Mouse (Mus musculus): ENCODE data around the gene Nelfcd. TPM values are rescaled to one million over a fixed set of nuclear protein-coding genes. Genes with fewer than 3 reads are reported as not detected.

The Nelfcd gene
- polyA plus RNA-seq, 1 experiment from 2014 or later: 69.4 TPM

DNA sequence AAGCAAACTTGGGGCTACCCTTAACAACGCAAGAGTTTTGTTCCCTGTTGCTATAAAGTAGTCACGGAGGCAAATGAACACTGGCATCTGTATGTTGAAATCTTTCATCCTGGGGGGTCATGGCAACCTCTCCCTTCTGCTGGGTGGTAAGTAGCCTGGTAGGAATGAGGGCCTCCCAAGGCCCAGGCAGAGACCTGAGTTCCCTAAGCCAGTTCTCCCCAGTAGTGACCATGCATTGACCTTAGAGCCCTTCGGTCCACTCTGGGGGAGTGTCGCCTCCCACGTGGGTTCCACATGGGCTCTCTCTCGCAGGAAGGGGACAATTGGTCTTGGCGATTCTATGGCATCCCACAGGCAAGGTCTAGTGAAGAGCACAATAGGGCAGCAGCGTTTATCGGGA lies 24.4 kb downstream of the Nelfcd start:
- Histone ChIP-seq H3K36me3 (ENCODE audit: control insufficient read depth, insufficient read depth) (no peaks in the 10 kb centered on the region), H3K27me3 (ENCODE audit: control insufficient read depth, insufficient read depth, low read depth, low read length) (no peaks in the 10 kb centered on the region), H3K9ac (ENCODE audit: low read depth, low read length) (no peak overlapping the region), H3K9me3 (replicated peaks; ENCODE audit: control insufficient read depth, low read length) (no peaks in the 10 kb centered on the region), H3K4me2 (ENCODE audit: low read depth, low read length) (no peak overlapping the region), H3K4me1 (ENCODE audit: control insufficient read depth, low read depth, low read length) (peaks cover 33% of the 10 kb centered on the region), H3K27ac (ENCODE audit: low read length) (peak overlapping the region; percentile 23; the same call in 1 of the 2 replicates), H3K4me3 (ENCODE audit: low read depth, low read length) (no peak overlapping the region)
- no peak for ATAC-seq (ENCODE audit: low read depth)
- WGBS (ENCODE audit: insufficient replicate concordance): 74% methylated on average over 9 of the region's 9 CpGs

DNA sequence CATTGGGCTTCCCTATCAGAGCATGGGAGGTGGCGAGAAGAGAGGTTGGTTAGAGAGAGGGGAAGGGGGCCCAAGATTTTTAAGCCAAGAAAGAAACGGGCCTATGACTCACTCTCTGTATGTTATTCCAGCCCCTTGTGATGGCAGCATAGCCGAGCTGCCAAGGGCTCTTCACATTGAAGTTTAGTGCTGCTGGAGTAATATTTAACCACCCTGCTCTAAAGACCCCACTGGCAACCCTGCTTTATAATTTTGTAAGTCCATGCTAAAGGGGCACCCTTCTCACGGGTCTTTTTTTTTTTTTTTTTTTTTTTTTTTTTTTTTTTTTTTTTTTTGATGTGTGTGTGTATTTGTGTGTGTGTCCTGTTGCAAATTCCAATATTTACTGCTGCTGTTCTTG lies 26.3 kb downstream of the Nelfcd start:
- 57% methylated on average over 4 of the region's 4 CpGs for WGBS (ENCODE audit: insufficient replicate concordance)
- no peak for ATAC-seq (ENCODE audit: low read depth)
- H3K27me3 ChIP-seq (ENCODE audit: control insufficient read depth, insufficient read depth, low read depth, low read length): no peaks in the 10 kb centered on the region
- H3K9me3 ChIP-seq (replicated peaks; ENCODE audit: control insufficient read depth, low read length): no peaks in the 10 kb centered on the region
- H3K4me3 ChIP-seq (ENCODE audit: low read depth, low read length): no peak overlapping the region
- no peaks in the 10 kb centered on the region for H3K36me3 ChIP-seq (ENCODE audit: control insufficient read depth, insufficient read depth)
- H3K4me2 ChIP-seq (ENCODE audit: low read depth, low read length): no peak overlapping the region
- peaks cover 29% of the 10 kb centered on the region for H3K4me1 ChIP-seq (ENCODE audit: control insufficient read depth, low read depth, low read length)
- no peak overlapping the region for H3K9ac ChIP-seq (ENCODE audit: low read depth, low read length)
- H3K27ac ChIP-seq (ENCODE audit: low read length): no peak overlapping the region

DNA sequence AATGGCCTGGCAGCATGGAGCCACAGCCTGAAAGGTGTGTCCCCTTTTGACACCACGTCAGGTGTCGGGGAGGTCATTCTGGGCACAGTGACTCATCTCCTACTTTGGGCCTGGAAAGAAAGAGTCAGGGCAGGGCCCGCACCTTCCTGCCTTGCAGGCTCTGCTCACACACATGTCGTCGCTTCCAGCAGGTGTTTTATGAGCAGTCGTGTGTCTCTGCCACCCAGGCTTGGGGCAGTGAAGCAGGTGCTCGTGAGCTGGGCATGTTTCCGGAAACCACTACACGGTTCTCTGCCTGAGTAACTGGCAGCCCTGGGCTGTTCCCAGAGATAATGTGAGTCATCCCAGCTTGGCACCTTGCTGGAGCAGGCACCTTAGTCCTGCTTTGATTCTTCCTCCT lies 26.9 kb downstream of the Nelfcd start:
- ATAC-seq (ENCODE audit: low read depth): no peak

DNA sequence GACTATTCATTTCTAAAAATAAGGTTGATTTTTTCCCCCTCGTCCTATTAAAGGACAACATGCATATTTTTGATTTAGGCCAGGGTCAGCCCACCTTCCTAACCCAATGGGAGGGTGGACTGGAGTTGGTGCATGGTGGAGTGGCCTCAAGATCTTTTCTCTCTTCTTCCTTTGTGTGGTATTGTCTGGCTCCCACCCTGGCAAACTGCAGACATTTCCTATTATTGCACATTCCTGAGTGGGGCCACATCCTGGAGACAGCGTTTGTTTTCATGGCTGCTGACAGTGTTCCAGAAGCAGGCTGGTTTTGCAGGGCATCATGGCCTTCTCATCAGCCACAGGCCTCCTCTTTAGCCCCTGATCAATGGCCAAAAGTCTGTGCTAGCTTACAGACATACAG lies 27.4 kb downstream of the Nelfcd start:
- 50% methylated on average over 2 of the region's 2 CpGs for whole genome bisulfite sequencing (ENCODE audit: insufficient replicate concordance)
- Histone ChIP-seq H3K9ac (ENCODE audit: low read depth, low read length) (no peak overlapping the region), H3K4me1 (ENCODE audit: control insufficient read depth, low read depth, low read length) (peaks cover 18% of the 10 kb centered on the region), H3K27me3 (ENCODE audit: control insufficient read depth, insufficient read depth, low read depth, low read length) (no peaks in the 10 kb centered on the region), H3K4me2 (ENCODE audit: low read depth, low read length) (no peak overlapping the region), H3K4me3 (ENCODE audit: low read depth, low read length) (no peak overlapping the region), H3K36me3 (ENCODE audit: control insufficient read depth, insufficient read depth) (no peaks in the 10 kb centered on the region), H3K27ac (ENCODE audit: low read length) (no peak overlapping the region), H3K9me3 (replicated peaks; ENCODE audit: control insufficient read depth, low read length) (no peaks in the 10 kb centered on the region)
- no peak for ATAC-seq (ENCODE audit: low read depth)

More for the DNA sequence above, 26.9 kb downstream of the Nelfcd start:
- Histone ChIP-seq H3K9me3 (replicated peaks; ENCODE audit: control insufficient read depth, low read length) (no peaks in the 10 kb centered on the region), H3K4me1 (ENCODE audit: control insufficient read depth, low read depth, low read length) (peaks cover 23% of the 10 kb centered on the region), H3K4me3 (ENCODE audit: low read depth, low read length) (no peak overlapping the region), H3K4me2 (ENCODE audit: low read depth, low read length) (no peak overlapping the region), H3K9ac (ENCODE audit: low read depth, low read length) (no peak overlapping the region), H3K27me3 (ENCODE audit: control insufficient read depth, insufficient read depth, low read depth, low read length) (no peaks in the 10 kb centered on the region), H3K27ac (ENCODE audit: low read length) (no peak overlapping the region), H3K36me3 (ENCODE audit: control insufficient read depth, insufficient read depth) (no peaks in the 10 kb centered on the region)
- WGBS (ENCODE audit: insufficient replicate concordance): 81% methylated on average over 9 of the region's 9 CpGs

DNA sequence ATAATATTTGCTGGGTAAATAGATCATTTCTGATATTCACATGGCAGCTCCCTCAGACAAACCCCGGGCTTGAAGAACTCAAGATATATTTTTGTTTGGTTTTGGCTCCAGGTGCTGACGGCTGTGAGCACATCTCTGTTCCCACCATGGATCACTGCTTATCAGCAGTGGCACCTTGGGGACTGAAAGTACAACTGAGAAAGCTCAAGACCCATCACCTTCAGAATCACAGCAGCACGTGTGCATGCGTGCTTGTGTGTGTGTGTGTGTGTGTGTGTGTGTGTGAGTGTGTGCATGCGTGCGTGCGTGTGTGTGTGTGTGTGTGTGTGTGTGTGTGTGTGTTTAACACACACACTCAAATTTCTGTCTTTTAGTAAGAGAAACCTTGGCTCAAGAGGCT lies 28.8 kb downstream of the Nelfcd start:
- H3K9ac ChIP-seq (ENCODE audit: low read depth, low read length): no peak overlapping the region
- no peak overlapping the region for H3K27ac ChIP-seq (ENCODE audit: low read length)
- 53% methylated on average over 7 of the region's 7 CpGs for WGBS (ENCODE audit: insufficient replicate concordance)

DNA sequence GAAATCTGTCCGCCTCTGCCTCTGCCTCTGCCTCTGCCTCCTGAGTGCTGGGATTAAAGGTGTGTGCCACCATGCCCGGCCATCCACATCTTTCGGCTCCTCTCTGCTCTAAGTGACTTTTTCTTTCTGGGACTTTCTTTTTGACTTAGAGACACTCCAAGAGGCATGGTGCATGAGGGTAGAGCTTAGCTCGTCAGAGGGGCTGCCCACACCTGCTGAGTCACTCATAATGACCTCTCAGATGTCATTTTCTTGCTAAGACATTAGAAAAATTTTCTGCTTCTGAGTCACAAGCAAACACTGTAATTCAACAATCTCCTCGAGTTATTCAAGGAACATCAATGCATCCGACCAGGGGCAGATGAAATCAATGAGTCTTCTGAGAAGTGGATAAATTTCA lies 29.4 kb downstream of the Nelfcd start:
- no peak overlapping the region for H3K9ac ChIP-seq (ENCODE audit: low read depth, low read length)
- no peak overlapping the region for H3K4me2 ChIP-seq (ENCODE audit: low read depth, low read length)
- 53% methylated on average over 6 of the region's 6 CpGs for WGBS (ENCODE audit: insufficient replicate concordance)
- H3K36me3 ChIP-seq (ENCODE audit: control insufficient read depth, insufficient read depth): no peaks in the 10 kb centered on the region
- no peak overlapping the region for H3K4me3 ChIP-seq (ENCODE audit: low read depth, low read length)
- no peak overlapping the region for H3K27ac ChIP-seq (ENCODE audit: low read length)
- H3K27me3 ChIP-seq (ENCODE audit: control insufficient read depth, insufficient read depth, low read depth, low read length): no peaks in the 10 kb centered on the region
- H3K4me1 ChIP-seq (ENCODE audit: control insufficient read depth, low read depth, low read length): peaks cover 1% of the 10 kb centered on the region
- ATAC-seq (ENCODE audit: low read depth): no peak
- H3K9me3 ChIP-seq (replicated peaks; ENCODE audit: control insufficient read depth, low read length): no peaks in the 10 kb centered on the region

More for the DNA sequence above, 28.8 kb downstream of the Nelfcd start:
- no peaks in the 10 kb centered on the region for H3K9me3 ChIP-seq (replicated peaks; ENCODE audit: control insufficient read depth, low read length)
- H3K4me1 ChIP-seq (ENCODE audit: control insufficient read depth, low read depth, low read length): peaks cover 6% of the 10 kb centered on the region
- H3K27me3 ChIP-seq (ENCODE audit: control insufficient read depth, insufficient read depth, low read depth, low read length): no peaks in the 10 kb centered on the region
- no peak for ATAC-seq (ENCODE audit: low read depth)
- H3K36me3 ChIP-seq (ENCODE audit: control insufficient read depth, insufficient read depth): no peaks in the 10 kb centered on the region
- H3K4me3 ChIP-seq (ENCODE audit: low read depth, low read length): no peak overlapping the region
- no peak overlapping the region for H3K4me2 ChIP-seq (ENCODE audit: low read depth, low read length)

DNA sequence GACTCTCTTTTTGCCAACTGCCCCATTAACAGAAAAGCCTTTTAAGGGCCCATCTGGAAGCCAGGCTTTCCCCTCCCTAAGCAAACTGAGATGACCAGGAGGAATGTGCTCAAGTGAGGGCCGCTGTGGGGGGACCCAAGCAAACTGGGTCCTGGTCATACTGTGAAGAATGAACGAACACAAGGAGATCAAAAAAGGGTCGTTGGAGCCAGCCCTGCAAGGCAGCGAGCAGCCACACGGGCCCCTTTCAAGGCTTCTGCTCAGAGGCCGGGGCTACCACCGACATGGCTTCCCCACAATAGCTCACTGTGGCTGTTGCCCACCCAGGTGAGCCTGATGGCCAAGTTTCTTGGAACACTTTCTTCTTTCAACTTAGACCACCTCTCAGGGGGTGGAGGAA lies 30.9 kb downstream of the Nelfcd start:
- WGBS (ENCODE audit: insufficient replicate concordance): 50% methylated on average over 7 of the region's 7 CpGs
- Histone ChIP-seq H3K4me2 (ENCODE audit: low read depth, low read length) (no peak overlapping the region), H3K4me3 (ENCODE audit: low read depth, low read length) (no peak overlapping the region), H3K9ac (ENCODE audit: low read depth, low read length) (no peak overlapping the region), H3K27ac (ENCODE audit: low read length) (no peak overlapping the region), H3K27me3 (ENCODE audit: control insufficient read depth, insufficient read depth, low read depth, low read length) (no peaks in the 10 kb centered on the region), H3K36me3 (ENCODE audit: control insufficient read depth, insufficient read depth) (no peaks in the 10 kb centered on the region), H3K9me3 (replicated peaks; ENCODE audit: control insufficient read depth, low read length) (no peaks in the 10 kb centered on the region), H3K4me1 (ENCODE audit: control insufficient read depth, low read depth, low read length) (peaks cover 8% of the 10 kb centered on the region)
- ATAC-seq (ENCODE audit: low read depth): no peak

DNA sequence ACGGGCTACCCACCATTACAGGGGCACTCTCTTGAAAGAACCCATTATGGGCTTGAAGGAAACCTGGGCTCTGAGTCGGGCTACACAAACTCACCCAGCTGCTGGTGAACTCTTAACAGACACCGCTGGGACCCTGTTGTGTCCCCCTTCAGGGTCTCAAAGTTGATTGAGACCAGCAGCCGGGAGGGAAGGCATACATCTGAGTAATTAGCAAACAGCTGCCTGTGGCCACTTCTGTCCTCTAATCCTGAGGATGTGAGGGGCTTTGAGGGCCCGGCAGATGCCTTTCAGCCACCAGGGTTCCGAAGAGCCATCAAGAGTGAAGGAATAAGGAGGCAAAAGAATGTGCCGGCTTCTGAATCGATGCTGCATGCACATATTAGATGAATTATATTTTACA lies 31.3 kb downstream of the Nelfcd start:
- no peak for ATAC-seq (ENCODE audit: low read depth)
- Histone ChIP-seq H3K27me3 (ENCODE audit: control insufficient read depth, insufficient read depth, low read depth, low read length) (no peaks in the 10 kb centered on the region), H3K4me2 (ENCODE audit: low read depth, low read length) (no peak overlapping the region), H3K9me3 (replicated peaks; ENCODE audit: control insufficient read depth, low read length) (no peaks in the 10 kb centered on the region), H3K4me3 (ENCODE audit: low read depth, low read length) (no peak overlapping the region), H3K27ac (ENCODE audit: low read length) (no peak overlapping the region), H3K9ac (ENCODE audit: low read depth, low read length) (no peak overlapping the region), H3K36me3 (ENCODE audit: control insufficient read depth, insufficient read depth) (no peaks in the 10 kb centered on the region), H3K4me1 (ENCODE audit: control insufficient read depth, low read depth, low read length) (peaks cover 12% of the 10 kb centered on the region)
- WGBS (ENCODE audit: insufficient replicate concordance): 67% methylated on average over 8 of the region's 8 CpGs

DNA sequence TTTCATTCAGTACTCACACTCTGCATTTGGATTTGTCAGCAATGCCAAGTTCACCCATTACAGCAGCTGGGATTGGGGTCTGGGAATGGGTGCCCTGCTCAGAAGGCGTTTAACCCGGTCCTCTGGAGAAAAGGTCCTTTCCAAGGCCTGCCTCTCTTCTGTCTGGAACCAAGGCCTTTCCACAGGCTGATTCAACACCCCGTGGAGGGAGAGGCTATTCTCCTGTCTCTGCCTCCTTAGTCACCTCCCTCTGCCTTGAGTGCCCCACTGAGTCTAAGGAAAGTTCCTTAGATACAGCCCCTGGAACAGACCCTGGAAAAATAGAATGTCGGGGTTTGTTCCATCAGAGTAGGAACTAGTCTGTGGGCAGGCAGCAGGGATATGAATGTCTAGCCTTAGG lies 32.8 kb downstream of the Nelfcd start:
- no peak for ATAC-seq (ENCODE audit: low read depth)
- H3K4me1 ChIP-seq (ENCODE audit: control insufficient read depth, low read depth, low read length): peaks cover 23% of the 10 kb centered on the region
- 74% methylated on average over 4 of the region's 4 CpGs for WGBS (ENCODE audit: insufficient replicate concordance)

More for the DNA sequence above, 32.8 kb downstream of the Nelfcd start:
- Histone ChIP-seq H3K27ac (ENCODE audit: low read length) (no peak overlapping the region), H3K4me2 (ENCODE audit: low read depth, low read length) (no peak overlapping the region), H3K9ac (ENCODE audit: low read depth, low read length) (no peak overlapping the region), H3K36me3 (ENCODE audit: control insufficient read depth, insufficient read depth) (no peaks in the 10 kb centered on the region), H3K27me3 (ENCODE audit: control insufficient read depth, insufficient read depth, low read depth, low read length) (no peaks in the 10 kb centered on the region), H3K9me3 (replicated peaks; ENCODE audit: control insufficient read depth, low read length) (no peaks in the 10 kb centered on the region), H3K4me3 (ENCODE audit: low read depth, low read length) (no peak overlapping the region)

Data from liver, embryonic 16.5 days (tissue).